In genomic region chr13:43398297-43399080, GRCm38 (mm10) we compare ENCODE assay signal across 8 mouse cellular contexts. TPM values are rescaled to one million over a fixed set of nuclear protein-coding genes. Genes with fewer than 3 reads are reported as not detected.
DNase-seq lines count a peak whose midpoint lies in the region; ATAC-seq lines count a peak whose summit lies in the region.

Gene Nol7, plus strand, starts transcription at chr13:43398390.

- H3K4me3 ChIP-seq in megakaryocyte, embryonic 14.5 days (replicated peaks): peak within 1 kb of the TSS; percentile 97

- peaks cover 81% of the 10 kb centered on the region for H3K36me3 ChIP-seq in megakaryocyte, embryonic 14.5 days (replicated peaks; ENCODE audit: low read length)

- peak; percentile 97 for DNase-seq in ZHBTc4 (ENCODE audit: low read depth, low spot score)
- DNase-seq in gastrocnemius, adult 8-10 months (ENCODE audit: low spot score in 2 of 2): peak; percentile 88 to 91
- DNase-seq in hindlimb bud, embryonic 11.5 days (ENCODE audit: extremely low spot score, low read depth, low spot score): peak; percentile 62
- peak; percentile 90 to 98 for DNase-seq in left cerebral cortex, adult 8-10 months (ENCODE audit: low spot score in 2 of 2)
- DNase-seq in right cerebral cortex, postnatal 10 days (ENCODE audit: low spot score in 2 of 2): peak; percentile 97 to 98
- DNase-seq in urinary bladder, postnatal 25 days (ENCODE audit: low spot score): peak; percentile 97

- peak; percentile 93 for ATAC-seq in common myeloid progenitor, adult 5-6 weeks (replicated peaks; ENCODE audit: low read depth, poor library complexity, severe bottlenecking)

- peaks cover 23% of the 10 kb centered on the region for H3K9me3 ChIP-seq in megakaryocyte, embryonic 14.5 days

- no peaks in the 10 kb centered on the region for H3K27me3 ChIP-seq in megakaryocyte, embryonic 14.5 days (replicated peaks)

- peaks cover 34% of the 10 kb centered on the region for H3K4me1 ChIP-seq in megakaryocyte, embryonic 14.5 days

RNA-seq across cellular contexts. Expression of gene Nol7, which starts in this region (rescaled TPM):
- total RNA-seq in common myeloid progenitor, adult 5-6 weeks (2017): 293 and 307 TPM in 2 replicates
- 100 to 1,000 TPM in 3 of 4 experiments, 10 to 100 TPM in 1; 97.0 to 134 (median 111) TPM for total RNA-seq in gastrocnemius, adult 8-10 months (2022)
- total RNA-seq in left cerebral cortex, adult 8-10 months (2022): 10 to 100 TPM; 66.6 to 74.0 (median 69.4) TPM
- 91.2 and 260 TPM in 2 replicates for polyA plus RNA-seq in megakaryocyte, embryonic 14.5 days (2012; ENCODE audit: insufficient read depth, low replicate concordance)

Comparison
In these comparisons a context has a peak if more than half of its experiments do, and no peak if none do; other contexts are left out.
1. Peak in every context shown above with its lines: DNase-seq, ATAC-seq and H3K4me3 ChIP-seq.